Mouse (Mus musculus) kidney, embryonic 15.5 days (tissue): ENCODE data around the gene Tmtc1. TPM values are rescaled to one million over a fixed set of nuclear protein-coding genes. Genes with fewer than 3 reads are reported as not detected.

Experiments used
- ATAC-seq: fragments of 200-750 bp; cut with Nextera tagmentation; replicated peaks from 2 replicates; pipeline ENCODE4 v1.8.0; 2017; ENCODE audit warnings: moderate TSS enrichment; ENCODE audit not compliant: low FRiP score
- H3K27ac ChIP-seq: fragments of 300-500 bp; sonication (generic); 2 replicates; pipeline ENCODE4 v1.5.1; 2015; ENCODE audit warnings: mild to moderate bottlenecking, inconsistent platforms
- H3K27me3 ChIP-seq: fragments of 300-500 bp; sonication (generic); 2 replicates; pipeline ENCODE4 v1.6.1; 2015; ENCODE audit warnings: inconsistent platforms
- H3K36me3 ChIP-seq: fragments of 300-500 bp; sonication (generic); 2 replicates; pipeline ENCODE4 v1.6.1; 2015; ENCODE audit warnings: inconsistent platforms
- H3K4me1 ChIP-seq: fragments of 300-500 bp; sonication (generic); 2 replicates; pipeline ENCODE4 v1.6.1; 2015; ENCODE audit warnings: inconsistent platforms
- H3K4me2 ChIP-seq: fragments of 300-500 bp; sonication (generic); 2 replicates; pipeline ENCODE4 v1.6.1; 2015; ENCODE audit warnings: moderate library complexity, mild to moderate bottlenecking, inconsistent platforms
- H3K4me3 ChIP-seq: fragments of 300-500 bp; sonication (generic); replicated peaks from 2 replicates; pipeline ENCODE4 v1.5.1; 2015; ENCODE audit warnings: mild to moderate bottlenecking, inconsistent platforms
- H3K9ac ChIP-seq: fragments of 300-500 bp; sonication (generic); 2 replicates; pipeline ENCODE4 v1.6.1; 2015; ENCODE audit warnings: mild to moderate bottlenecking, inconsistent platforms
- H3K9me3 ChIP-seq: fragments of 300-500 bp; sonication (generic); replicated peaks from 2 replicates; pipeline ENCODE4 v1.6.1; 2016; ENCODE audit warnings: inconsistent platforms
- WGBS: fragments of 180-500 bp; shearing (Covaris S2); methylation state at CpG from one replicate; pipeline ENCODE4 v1.1.7; 2015; ENCODE audit warnings: mixed read lengths; 5-methylcytosine and 5-hydroxymethylcytosine counted together
- polyA plus RNA-seq: library from polyadenylated mRNA; unstranded; fragments of >200 nt; fragmentation: Nextera tagmentation; extraction: Ambion mirVana; gene quantifications from 2 replicates; pipeline ENCODE4 v1.2.1, GENCODE M21; 2015

The Tmtc1 gene
- polyA plus RNA-seq, 1 experiment from 2014 or later: 2.0 TPM

- no peak overlapping the region for H3K27ac ChIP-seq
- H3K9me3 ChIP-seq: no peaks in the 10 kb centered on the region
- no peaks in the 10 kb centered on the region for H3K4me1 ChIP-seq
- no peak overlapping the region for H3K4me2 ChIP-seq
- H3K27me3 ChIP-seq: no peaks in the 10 kb centered on the region
- no peaks in the 10 kb centered on the region for H3K36me3 ChIP-seq
- H3K4me3 ChIP-seq: no peak overlapping the region
- ATAC-seq: no peak
- no peak overlapping the region for H3K9ac ChIP-seq
These were observed 153.3 kb downstream of the Tmtc1 start for GRCm38 (mm10) chr6:148290865-148291264.

GRCm38 (mm10) chr6:148283224-148283881, 160.8 kb downstream of the Tmtc1 start:
- no peak overlapping the region for H3K4me3 ChIP-seq
- ATAC-seq: no peak
- no peak overlapping the region for H3K27ac ChIP-seq
- no peaks in the 10 kb centered on the region for H3K27me3 ChIP-seq
- peaks cover 9% of the 10 kb centered on the region for H3K4me1 ChIP-seq
- H3K4me2 ChIP-seq: no peak overlapping the region
- H3K36me3 ChIP-seq: no peaks in the 10 kb centered on the region
- 45% methylated on average over 4 of the region's 4 CpGs for WGBS
- H3K9ac ChIP-seq: no peak overlapping the region
- H3K9me3 ChIP-seq: no peaks in the 10 kb centered on the region

- Histone ChIP-seq H3K4me2 (no peak overlapping the region), H3K4me3 (no peak overlapping the region), H3K4me1 (peaks cover 9% of the 10 kb centered on the region)
These were observed 164.9 kb downstream of the Tmtc1 start for GRCm38 (mm10) chr6:148279240-148279639.

GRCm38 (mm10) chr6:148276418-148276817, 167.8 kb downstream of the Tmtc1 start:
- no peak for ATAC-seq
- Histone ChIP-seq H3K9ac (no peak overlapping the region), H3K4me3 (no peak overlapping the region), H3K9me3 (no peaks in the 10 kb centered on the region), H3K4me1 (0 out of 2 replicates have a peak, but pooled peaks cover 3% of the 10 kb centered on the region), H3K4me2 (no peak overlapping the region), H3K27me3 (no peaks in the 10 kb centered on the region), H3K27ac (no peak overlapping the region), H3K36me3 (no peaks in the 10 kb centered on the region)
- 97% methylated on average over 1 of the region's 1 CpGs for WGBS

More at GRCm38 (mm10) chr6:148279240-148279639, 164.9 kb downstream of the Tmtc1 start:
- H3K27me3 ChIP-seq: no peaks in the 10 kb centered on the region
- no peak overlapping the region for H3K27ac ChIP-seq
- ATAC-seq: no peak
- no peaks in the 10 kb centered on the region for H3K36me3 ChIP-seq
- H3K9ac ChIP-seq: no peak overlapping the region
- WGBS: 66% methylated on average over 6 of the region's 6 CpGs
- no peaks in the 10 kb centered on the region for H3K9me3 ChIP-seq

- 85% methylated on average over 4 of the region's 4 CpGs for WGBS
- no peak overlapping the region for H3K4me2 ChIP-seq
- no peak for ATAC-seq
- no peaks in the 10 kb centered on the region for H3K9me3 ChIP-seq
- no peaks in the 10 kb centered on the region for H3K27me3 ChIP-seq
- no peak overlapping the region for H3K9ac ChIP-seq
- 0 out of 2 replicates have a peak, but pooled peaks cover 3% of the 10 kb centered on the region for H3K4me1 ChIP-seq
- H3K27ac ChIP-seq: no peak overlapping the region
- H3K36me3 ChIP-seq: no peaks in the 10 kb centered on the region
- no peak overlapping the region for H3K4me3 ChIP-seq
These were observed 169.1 kb downstream of the Tmtc1 start for GRCm38 (mm10) chr6:148275046-148275445.

GRCm38 (mm10) chr6:148260729-148261101, 183.5 kb downstream of the Tmtc1 start:
- H3K27me3 ChIP-seq: no peaks in the 10 kb centered on the region
- no peaks in the 10 kb centered on the region for H3K36me3 ChIP-seq
- no peak overlapping the region for H3K4me2 ChIP-seq
- no peak for ATAC-seq
- H3K27ac ChIP-seq: no peak overlapping the region
- 91% methylated on average over 6 of the region's 6 CpGs for WGBS
- peaks cover 3% of the 10 kb centered on the region; the same call in 1 of the 2 replicates for H3K4me1 ChIP-seq
- no peak overlapping the region for H3K4me3 ChIP-seq
- no peak overlapping the region for H3K9ac ChIP-seq
- no peaks in the 10 kb centered on the region for H3K9me3 ChIP-seq

GRCm38 (mm10) chr6:148259979-148260728, 184.0 kb downstream of the Tmtc1 start:
- no peak; the same call in 1 of the 2 replicates for ATAC-seq
- H3K27me3 ChIP-seq: no peaks in the 10 kb centered on the region
- H3K27ac ChIP-seq: no peak overlapping the region
- 49% methylated on average over 4 of the region's 4 CpGs for WGBS
- no peak overlapping the region for H3K9ac ChIP-seq
- H3K36me3 ChIP-seq: no peaks in the 10 kb centered on the region
- H3K4me1 ChIP-seq: peaks cover 3% of the 10 kb centered on the region; the same call in 1 of the 2 replicates
- no peaks in the 10 kb centered on the region for H3K9me3 ChIP-seq
- no peak overlapping the region for H3K4me3 ChIP-seq
- no peak overlapping the region for H3K4me2 ChIP-seq

- Histone ChIP-seq H3K27ac (no peak overlapping the region), H3K4me2 (no peak overlapping the region), H3K4me1 (peaks cover 4% of the 10 kb centered on the region; the same call in 1 of the 2 replicates), H3K4me3 (no peak overlapping the region), H3K36me3 (no peaks in the 10 kb centered on the region), H3K27me3 (no peaks in the 10 kb centered on the region), H3K9ac (no peak overlapping the region), H3K9me3 (no peaks in the 10 kb centered on the region)
- ATAC-seq: no peak
- 73% methylated on average over 8 of the region's 8 CpGs for WGBS
These were observed 185.1 kb downstream of the Tmtc1 start for GRCm38 (mm10) chr6:148259074-148259473.

- 82% methylated on average over 2 of the region's 2 CpGs for WGBS
- H3K4me2 ChIP-seq: no peak overlapping the region
- no peak for ATAC-seq
These were observed 186.4 kb downstream of the Tmtc1 start for GRCm38 (mm10) chr6:148257805-148258204.

GRCm38 (mm10) chr6:148256109-148256508, 188.1 kb downstream of the Tmtc1 start:
- H3K36me3 ChIP-seq: no peaks in the 10 kb centered on the region
- ATAC-seq: no peak
- no peaks in the 10 kb centered on the region for H3K27me3 ChIP-seq
- peaks cover 8% of the 10 kb centered on the region; the same call in 1 of the 2 replicates for H3K4me1 ChIP-seq
- no peak overlapping the region for H3K4me3 ChIP-seq
- no peak overlapping the region for H3K9ac ChIP-seq
- 0 out of 2 replicates have a peak overlapping the region, but pooled peaks have one; percentile 9 for H3K27ac ChIP-seq
- no peak overlapping the region for H3K4me2 ChIP-seq
- 85% methylated on average over 3 of the region's 3 CpGs for WGBS
- H3K9me3 ChIP-seq: no peaks in the 10 kb centered on the region

More at GRCm38 (mm10) chr6:148257805-148258204, 186.4 kb downstream of the Tmtc1 start:
- H3K4me1 ChIP-seq: peaks cover 6% of the 10 kb centered on the region; the same call in 1 of the 2 replicates
- no peaks in the 10 kb centered on the region for H3K36me3 ChIP-seq
- no peaks in the 10 kb centered on the region for H3K27me3 ChIP-seq
- no peak overlapping the region for H3K4me3 ChIP-seq
- no peak overlapping the region for H3K9ac ChIP-seq
- H3K9me3 ChIP-seq: no peaks in the 10 kb centered on the region
- H3K27ac ChIP-seq: no peak overlapping the region

- WGBS: 54% methylated on average over 1 of the region's 1 CpGs
- Histone ChIP-seq H3K4me3 (no peak overlapping the region), H3K4me1 (peaks cover 8% of the 10 kb centered on the region; the same call in 1 of the 2 replicates), H3K27ac (no peak overlapping the region), H3K9me3 (no peaks in the 10 kb centered on the region), H3K27me3 (no peaks in the 10 kb centered on the region), H3K4me2 (no peak overlapping the region), H3K36me3 (no peaks in the 10 kb centered on the region), H3K9ac (no peak overlapping the region)
- no peak for ATAC-seq
These were observed 188.7 kb downstream of the Tmtc1 start for GRCm38 (mm10) chr6:148255395-148256053.

GRCm38 (mm10) chr6:148249221-148249620, 195.0 kb downstream of the Tmtc1 start:
- Histone ChIP-seq H3K4me3 (no peak overlapping the region), H3K27ac (no peak overlapping the region), H3K36me3 (no peaks in the 10 kb centered on the region), H3K9me3 (no peaks in the 10 kb centered on the region), H3K27me3 (no peaks in the 10 kb centered on the region), H3K4me1 (0 out of 2 replicates have a peak, but pooled peaks cover 8% of the 10 kb centered on the region), H3K9ac (no peak overlapping the region), H3K4me2 (no peak overlapping the region)
- 70% methylated on average over 3 of the region's 3 CpGs for WGBS
- no peak for ATAC-seq
